Mouse (Mus musculus) heart, adult 18-20 months (tissue): Measurements from ENCODE around the gene Slc35f4. TPM values are rescaled to one million over a fixed set of nuclear protein-coding genes. Genes with fewer than 3 reads are reported as not detected.
"Not testable (repeated sequence)": the region's sequence is repeated elsewhere in the genome, so short reads cannot be mapped to it uniquely, and the experiment has no call there.

Experiments
- DNase-seq, 2 experiments: peaks; one replicate each; pipeline ENCODE4 v3.0.0; 2021 to 2022; ENCODE audit warnings: mixed read lengths in 1 of 2
- microRNA-seq, 2 experiments: library from miRNA; unstranded; fragments of <30 nt; microRNA quantifications; one replicate each; pipeline ENCODE4 v1.2.0; 2022
- total RNA-seq, 2 experiments: library from RNA; stranded (reverse); gene quantifications; 2 replicates each; pipeline ENCODE4 v1.2.3; 2021

Slc35f4 gene
- total RNA-seq, 2 experiments from 2014 or later, result not detected

GRCm38 (mm10) chr14:49278479-49278878 lies 247.4 kb downstream of the Slc35f4 start:
- DNase-seq, result not testable (repeated sequence)

DNA sequence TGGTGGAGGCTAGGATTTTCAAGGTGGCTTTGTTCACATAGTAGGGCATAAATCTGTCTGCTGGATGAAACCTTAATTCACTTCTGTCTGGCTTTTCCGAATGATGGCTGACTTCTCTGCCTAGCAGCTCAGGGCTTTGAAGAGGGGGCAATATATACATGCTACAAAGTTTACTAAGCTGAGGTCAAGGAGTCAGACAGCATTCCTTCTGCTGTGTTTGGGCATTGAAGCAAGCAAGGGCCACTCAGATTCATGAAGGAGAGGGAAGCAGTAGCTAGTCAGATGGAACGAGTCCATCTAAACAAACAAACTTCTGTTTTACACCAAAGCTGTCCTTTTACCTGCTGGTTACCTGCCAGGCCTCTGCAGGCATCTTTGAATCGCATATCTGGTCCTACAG lies 248.2 kb downstream of the Slc35f4 start:
- no peak for DNase-seq

DNA sequence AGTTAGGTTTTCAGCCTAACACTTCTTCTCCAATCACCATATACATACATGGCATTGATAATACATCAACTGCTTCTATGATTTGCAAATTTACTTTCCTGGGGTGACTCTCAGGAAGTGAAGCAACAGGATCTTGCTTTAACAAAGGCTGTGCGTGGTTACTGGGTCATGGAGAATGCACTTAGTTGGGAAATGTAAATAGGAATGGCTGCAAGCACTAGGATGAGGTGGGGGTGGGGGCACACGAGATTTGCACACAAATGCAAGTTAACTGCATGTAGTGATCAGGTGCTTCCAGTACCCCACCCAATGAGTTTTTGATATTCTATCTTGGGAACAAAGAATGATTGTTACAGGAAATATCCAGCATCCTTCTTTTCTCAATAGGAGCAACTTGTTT lies 250.5 kb downstream of the Slc35f4 start:
- no peak for DNase-seq

DNA sequence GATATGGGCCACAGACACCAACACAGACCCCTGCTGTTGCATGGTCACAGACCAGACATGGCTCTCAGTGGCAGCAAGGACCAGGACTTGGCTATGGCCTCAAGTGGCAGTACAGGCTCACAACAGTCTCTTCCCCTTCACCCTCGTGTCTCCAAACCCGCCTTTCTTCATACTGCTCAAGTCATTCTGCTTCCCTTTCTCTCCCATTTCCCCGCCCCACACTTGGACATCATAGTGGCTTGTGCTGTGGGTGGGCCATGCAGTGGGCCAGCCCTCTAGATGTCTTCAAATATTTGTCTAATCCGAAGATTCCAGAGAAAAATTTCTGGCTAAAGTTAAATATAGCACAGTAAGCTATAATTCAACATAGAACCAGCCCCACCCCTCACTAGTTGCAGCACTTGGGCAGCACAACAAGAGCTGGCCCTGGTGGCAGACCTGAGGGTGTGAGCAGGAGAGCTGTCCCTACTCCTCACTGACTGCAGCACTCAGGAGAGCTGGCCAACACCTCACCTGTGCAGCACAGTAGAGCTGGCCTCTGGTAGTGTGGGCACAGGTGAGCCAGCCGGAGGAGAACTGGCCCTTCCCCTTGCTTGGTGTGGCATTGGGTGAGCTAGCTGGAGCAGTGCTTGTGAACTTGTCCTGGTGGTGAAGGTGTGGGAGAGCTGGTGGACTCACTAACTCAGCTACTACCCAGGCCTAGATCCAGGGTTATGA lies 260.4 kb downstream of the Slc35f4 start:
- no peak for DNase-seq

Small RNA genes lying within 50 kb of the gene (microRNA-seq; reads per million reads assigned to microRNA genes)
- gene Gm22949, result 0 reads per million in 2 experiments
